Mouse (Mus musculus): ENCODE measurements around the gene Rab40c.
"Not testable (repeated sequence)": the region's sequence is repeated elsewhere in the genome, so short reads cannot be mapped to it uniquely, and the experiment has no call there.

The Rab40c gene

GRCm38 (mm10) chr17:25875171-25876136 lies 44.1 kb downstream of the Rab40c start:
- DNase-seq (ENCODE audit: low read depth): peak; percentile 94

DNA sequence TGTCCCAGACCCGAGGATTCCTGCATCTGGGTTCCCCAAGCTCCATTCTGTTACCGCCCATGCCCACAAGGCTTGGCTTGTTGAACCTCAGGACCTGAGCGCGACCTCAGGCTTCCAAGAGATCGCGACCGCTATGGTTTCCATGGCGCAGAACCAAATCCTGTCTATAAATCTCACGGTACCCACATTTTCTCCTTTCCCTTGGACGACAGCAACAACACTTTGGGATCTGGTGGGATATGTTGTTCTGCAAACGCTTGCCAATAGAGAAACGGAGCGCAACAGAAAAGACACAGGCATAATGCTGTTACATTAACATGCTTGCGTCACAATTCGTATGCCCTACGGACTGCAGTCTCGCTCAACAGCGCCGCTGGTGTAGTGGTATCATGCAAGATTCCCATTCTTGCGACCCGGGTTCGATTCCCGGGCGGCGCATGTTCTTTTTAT lies 44.8 kb downstream of the Rab40c start, which contains the start of gene Mettl26:
TSS of gene Mettl26 (plus strand) at position 354 of the 450 bp plus-strand sequence.
- DNase-seq (ENCODE audit: low read depth): peak; percentile 98

GRCm38 (mm10) chr17:25874148-25874720 lies 45.3 kb downstream of the Rab40c start:
- DNase-seq (ENCODE audit: low read depth): no peak

- DNase-seq (ENCODE audit: low read depth): no peak
These were observed 46.0 kb downstream of the Rab40c start for GRCm38 (mm10) chr17:25873405-25874147.

DNA sequence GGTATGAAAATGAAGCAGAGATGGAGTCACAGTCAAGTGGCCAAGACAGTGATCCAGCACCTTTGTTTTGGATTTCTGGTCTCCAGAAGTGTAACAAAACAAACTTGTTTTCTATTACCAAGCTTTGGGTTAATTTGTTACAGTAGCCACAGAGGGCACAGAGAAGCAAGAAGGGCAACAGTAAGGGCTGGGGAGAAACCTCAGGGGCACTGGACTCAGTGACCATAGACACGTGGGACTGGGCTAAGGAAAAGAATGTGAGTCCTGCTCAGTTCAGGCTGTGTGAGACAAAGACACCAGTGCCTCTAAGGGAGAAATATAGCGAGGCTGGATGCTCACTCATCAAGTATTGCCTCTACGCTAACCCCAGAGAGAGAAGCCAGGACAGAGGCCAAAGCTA lies 46.9 kb downstream of the Rab40c start:
- DNase-seq (ENCODE audit: low read depth): no peak

DNA sequence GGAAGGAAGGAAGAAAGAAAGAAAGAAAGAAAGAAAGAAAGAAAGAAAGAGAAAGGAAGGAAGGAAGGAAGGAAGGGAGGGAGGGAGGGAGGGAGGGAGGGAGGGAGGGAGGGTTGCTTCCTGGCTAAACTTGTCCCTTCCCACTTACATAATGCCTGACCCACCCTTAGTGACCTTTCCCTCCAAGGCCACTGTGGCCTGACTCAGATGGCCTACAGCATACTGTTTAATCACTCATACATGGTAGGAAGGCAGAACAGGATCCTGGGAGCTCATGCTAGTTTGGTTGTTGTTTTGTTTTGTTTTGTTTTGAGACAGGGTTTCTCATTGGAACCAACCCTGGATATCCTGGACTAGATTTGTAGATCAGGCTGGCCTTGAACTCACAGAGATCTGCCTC lies 48.0 kb downstream of the Rab40c start:
- DNase-seq (ENCODE audit: low read depth): not testable (repeated sequence)

DNA sequence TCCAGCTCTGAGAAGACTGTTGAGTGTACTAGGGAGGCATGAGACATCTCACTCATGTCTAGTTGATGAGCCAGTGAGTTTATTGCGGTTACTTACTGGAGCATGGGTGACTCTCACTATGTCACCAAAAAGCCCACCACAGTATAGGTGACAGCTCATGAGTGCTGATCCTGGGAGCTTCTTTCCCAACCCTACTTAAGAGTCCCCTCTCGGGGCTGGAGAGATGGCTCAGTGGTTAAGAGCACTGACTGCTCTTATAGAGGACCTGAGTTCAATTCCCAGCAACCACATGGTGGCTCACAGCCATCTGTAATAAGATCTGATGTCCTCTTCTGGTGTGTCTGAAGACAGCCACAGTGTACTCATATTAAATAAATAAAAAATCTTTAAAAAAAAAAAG lies 49.6 kb downstream of the Rab40c start:
- no peak for DNase-seq (ENCODE audit: low read depth)

DNA sequence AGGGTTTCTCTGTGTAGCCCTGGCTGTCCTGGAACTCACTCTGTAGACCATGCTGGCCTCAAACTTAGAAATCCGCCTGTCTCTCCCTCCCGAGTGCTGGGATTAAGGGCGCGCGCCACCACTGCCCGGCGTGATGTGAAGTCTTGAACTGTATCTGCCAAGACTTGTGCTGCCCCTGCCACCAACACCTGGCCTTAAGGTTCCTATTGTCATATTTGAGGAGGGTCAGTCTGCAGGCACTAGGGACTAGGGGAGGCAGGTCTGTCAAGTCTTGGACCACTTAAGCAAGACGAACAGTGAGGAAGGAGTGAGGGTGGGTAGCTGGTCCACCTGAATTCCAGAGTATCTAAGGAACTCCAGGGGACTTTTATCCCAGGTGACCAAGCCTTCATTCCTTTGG lies 50.0 kb downstream of the Rab40c start:
- no peak for DNase-seq (ENCODE audit: low read depth)

DNA sequence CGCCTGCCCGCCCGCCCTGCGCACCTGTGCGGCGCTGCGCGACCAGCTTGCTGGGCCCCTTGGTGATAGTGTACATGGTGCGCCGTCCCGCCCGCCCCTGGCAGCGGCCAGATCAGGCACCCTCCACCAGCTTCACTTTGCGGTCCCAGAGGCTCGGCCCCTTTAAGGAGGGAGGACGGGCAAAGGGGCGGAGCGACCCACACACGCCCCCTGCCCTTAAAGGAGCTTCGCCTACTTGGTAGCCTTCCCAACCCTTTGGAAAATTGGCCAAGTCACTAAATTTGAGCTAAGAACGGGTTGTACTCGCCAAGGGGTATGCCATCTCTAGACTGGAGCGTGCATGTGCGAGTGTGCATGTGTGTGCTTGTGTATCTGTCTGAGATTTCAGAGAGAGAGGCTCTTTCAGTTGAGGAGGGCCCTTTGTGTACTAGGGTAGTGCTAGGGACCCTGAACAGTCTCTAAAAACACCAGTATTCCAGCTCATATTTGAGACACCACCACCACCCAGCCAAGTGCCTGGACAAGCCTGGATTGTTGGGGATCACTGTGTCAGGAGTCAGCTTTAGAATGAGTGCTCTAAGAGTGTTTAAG lies 50.8 kb downstream of the Rab40c start, which contains the start of gene Mcrip2:
TSS of gene Mcrip2 (minus strand) at position 164 of the 591 bp plus-strand sequence.
- DNase-seq (ENCODE audit: low read depth): peak; percentile 90

- peak; percentile 57 for DNase-seq (ENCODE audit: low read depth)
These were observed 51.5 kb downstream of the Rab40c start for GRCm38 (mm10) chr17:25867836-25868600.

DNA sequence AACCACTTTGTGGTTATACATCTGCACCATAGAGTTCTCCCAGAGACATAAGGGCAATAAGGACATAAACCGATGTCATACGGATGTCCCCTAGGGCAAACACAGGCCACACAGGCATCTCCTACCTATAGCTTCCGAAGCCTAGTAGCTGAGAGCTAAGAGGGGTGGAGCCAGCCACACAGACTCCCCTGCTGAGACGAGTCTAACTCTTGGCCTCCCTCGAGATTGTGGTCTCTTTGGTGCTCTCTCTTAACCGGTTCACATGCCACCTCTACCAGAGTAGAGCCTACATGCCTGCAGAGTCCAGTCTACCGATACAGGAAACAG lies 52.1 kb downstream of the Rab40c start:
- DNase-seq (ENCODE audit: low read depth): no peak

DNA sequence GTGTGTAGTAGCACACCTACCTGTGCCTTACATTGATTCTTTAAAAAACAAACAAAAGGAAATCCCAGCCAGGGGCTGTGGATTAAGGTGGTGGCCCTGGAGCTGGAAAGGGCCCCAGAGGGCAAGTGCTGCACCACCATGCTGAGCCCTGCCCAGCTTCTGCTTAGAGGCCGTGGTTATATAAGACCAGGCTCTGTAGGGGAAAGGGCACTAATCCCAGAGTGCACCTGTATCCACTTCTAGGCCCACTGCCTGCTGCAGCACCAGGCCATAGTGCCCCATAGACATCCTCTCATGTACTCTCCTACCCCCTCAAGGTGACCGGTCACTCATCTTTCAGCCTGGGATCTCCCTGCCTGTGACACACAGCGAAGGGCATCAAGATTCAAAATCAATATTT lies 53.4 kb downstream of the Rab40c start:
- no peak for DNase-seq (ENCODE audit: low read depth)

GRCm38 (mm10) chr17:25865288-25865687 lies 54.2 kb downstream of the Rab40c start:
- no peak for DNase-seq (ENCODE audit: low read depth)

DNA sequence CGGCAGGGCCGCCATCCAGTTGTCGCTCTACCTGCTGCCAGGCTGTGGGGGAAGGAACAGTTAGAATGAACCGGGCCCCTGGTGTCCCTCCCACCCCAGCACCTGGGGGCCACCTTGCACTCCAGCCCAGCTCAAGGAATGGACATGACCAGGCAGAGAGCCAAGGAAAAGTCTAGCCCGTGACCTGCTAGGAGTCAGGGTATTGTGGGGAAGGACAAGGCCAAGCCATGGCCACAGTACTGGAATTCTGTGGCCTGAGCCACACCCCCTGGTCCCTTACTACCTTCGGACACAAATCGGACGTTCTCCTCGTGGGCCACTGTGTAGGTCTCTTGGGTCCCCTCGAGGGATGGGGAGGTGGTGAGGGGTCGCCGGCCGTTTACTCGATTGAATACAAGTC lies 55.2 kb downstream of the Rab40c start:
- DNase-seq (ENCODE audit: low read depth): no peak

DNA sequence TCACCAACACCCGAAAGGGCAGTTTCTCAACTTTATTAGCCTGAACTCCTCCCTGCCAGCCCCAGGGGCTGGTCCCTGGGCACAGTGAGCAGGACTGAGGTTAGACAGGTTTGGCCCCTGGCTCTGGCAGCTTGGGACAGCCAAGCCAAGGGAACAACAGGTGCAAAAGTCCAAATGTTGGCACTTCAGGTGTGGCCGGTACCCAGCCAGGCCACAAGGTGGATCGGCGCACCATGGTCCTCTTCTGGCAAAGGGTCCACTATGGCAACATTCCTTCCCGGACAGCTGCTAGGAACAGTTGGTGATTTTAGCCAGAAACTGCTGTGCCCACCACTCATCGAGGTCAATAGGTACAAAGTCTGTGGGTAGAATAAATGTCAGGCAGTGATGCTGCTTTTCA lies 55.8 kb downstream of the Rab40c start:
- no peak for DNase-seq (ENCODE audit: low read depth)

DNA sequence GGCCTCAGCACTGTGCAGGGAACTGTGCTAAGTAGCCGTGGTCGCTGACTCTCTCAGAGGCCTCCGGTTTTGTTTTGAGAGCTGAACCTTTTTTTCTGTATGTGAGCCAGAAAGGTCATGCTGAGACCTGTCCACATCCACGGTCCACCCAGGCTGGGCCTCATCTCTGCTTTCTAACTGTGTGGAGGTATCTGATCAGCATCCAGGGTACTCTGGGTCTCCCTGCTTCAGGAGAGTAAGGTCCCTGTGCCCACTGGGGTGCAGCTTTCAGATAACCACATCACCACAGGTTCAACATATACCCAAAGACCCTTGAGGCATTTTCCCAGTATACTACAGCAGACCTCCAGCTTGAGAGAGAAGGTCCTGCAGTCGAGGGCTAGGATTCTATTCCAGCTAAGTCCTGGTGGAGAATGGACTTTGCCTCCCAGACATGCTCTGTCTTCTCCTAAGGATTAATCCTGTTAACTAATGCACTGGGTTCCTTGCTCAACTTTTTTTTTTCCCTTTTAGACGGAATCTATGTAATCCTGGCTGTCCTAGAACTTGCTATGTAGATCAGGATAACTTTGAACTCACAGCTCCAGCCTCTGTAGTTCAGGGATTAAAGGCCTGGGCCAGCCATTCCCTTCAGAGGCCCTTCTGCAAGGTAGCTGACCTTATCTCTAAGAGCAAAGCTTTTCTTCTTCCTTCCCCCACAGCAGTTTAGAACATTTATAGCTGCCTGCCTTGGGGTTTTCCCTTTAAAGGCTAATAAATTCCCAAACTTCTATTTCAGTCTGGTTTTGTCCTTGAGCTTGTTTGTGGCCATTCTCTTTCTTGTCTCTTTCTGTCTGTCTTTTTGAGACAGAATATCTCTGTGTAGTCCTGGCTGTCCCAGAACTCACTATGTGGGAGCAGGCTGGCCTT lies 57.6 kb downstream of the Rab40c start:
- no peak for DNase-seq (ENCODE audit: low read depth)

GRCm38 (mm10) chr17:25860832-25861703 lies 58.5 kb downstream of the Rab40c start, which contains the start of gene Wdr90:
TSS of gene Wdr90 (minus strand) at chr17:25861501.
- DNase-seq (ENCODE audit: low read depth): peak; percentile 96

- no peak for DNase-seq (ENCODE audit: low read depth)
These were observed 59.3 kb downstream of the Rab40c start for GRCm38 (mm10) chr17:25860229-25860628.

- peak; percentile 98 for DNase-seq (ENCODE audit: low read depth)
These were observed 75.1 kb downstream of the Rab40c start, which contains the start of gene Rhot2 for GRCm38 (mm10) chr17:25844396-25844901. TSS of gene Rhot2 (minus strand) at chr17:25844851.
